Mouse (Mus musculus): ENCODE measurements around the gene Ints12. TPM values are rescaled to one million over a fixed set of nuclear protein-coding genes. Genes with fewer than 3 reads are reported as not detected.

Ints12 gene
- total and polyA plus RNA-seq, 2 experiments = 1.5 to 4.6 TPM

DNA sequence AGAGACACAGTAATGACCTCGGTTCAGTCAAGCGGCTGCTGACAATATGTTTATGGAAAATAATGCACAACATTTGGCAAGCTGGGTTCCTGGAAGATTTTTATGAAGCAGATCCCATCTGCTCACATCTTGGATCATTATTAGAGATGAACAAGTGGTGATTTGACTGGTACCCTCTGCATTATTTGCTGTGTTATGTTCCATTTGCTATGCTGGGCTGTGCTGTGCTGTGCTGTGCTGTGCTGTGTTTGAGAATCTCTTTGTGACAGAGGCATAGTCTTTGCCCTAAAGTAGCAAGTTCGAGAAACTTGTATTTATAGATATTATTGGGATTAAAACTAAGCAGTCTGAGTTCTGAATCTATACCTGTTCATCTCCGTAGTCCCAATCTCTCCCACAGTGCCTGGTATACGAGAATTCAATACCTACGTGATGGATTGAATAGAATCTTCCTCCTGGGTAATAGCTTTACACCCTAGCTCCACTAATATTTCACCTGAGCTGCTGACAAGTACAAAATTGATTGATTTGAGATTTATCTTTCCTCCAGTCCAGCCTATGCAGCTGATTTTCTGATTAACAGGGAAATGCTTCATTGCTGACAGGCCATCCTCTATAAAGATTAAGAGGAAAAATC, 53.0 kb downstream of the Ints12 start:
- Histone ChIP-seq H3K27me3 (ENCODE audit: control insufficient read depth, insufficient read depth, low read length) (no peaks in the 10 kb centered on the region), H3K27ac (replicated peaks; ENCODE audit: insufficient read depth, low read depth, low read length) (no peak overlapping the region), H3K36me3 (ENCODE audit: control insufficient read depth, insufficient read depth, low read length) (no peaks in the 10 kb centered on the region), H3K9ac (ENCODE audit: low read depth, low read length) (no peak overlapping the region), H3K79me2 (ENCODE audit: control insufficient read depth, insufficient read depth, low read length) (no peaks in the 10 kb centered on the region), H3K4me3 (ENCODE audit: insufficient read depth, low read depth, low read length) (no peak overlapping the region), H3K4me1 (ENCODE audit: control insufficient read depth, insufficient read depth, low read length) (no peaks in the 10 kb centered on the region)
- 82% methylated on average over 6 of the region's 6 CpGs for WGBS
- TF ChIP-seq CTCF (IDR thresholded peaks at IDR 0.05; ENCODE audit: low read depth, low read length) (no peak), POLR2A (IDR thresholded peaks at IDR 0.05; ENCODE audit: extremely low read depth, insufficient read depth, low read length) (no peak)
- no peak for DNase-seq (ENCODE audit: extremely low read depth, low read depth, low spot score)

DNA sequence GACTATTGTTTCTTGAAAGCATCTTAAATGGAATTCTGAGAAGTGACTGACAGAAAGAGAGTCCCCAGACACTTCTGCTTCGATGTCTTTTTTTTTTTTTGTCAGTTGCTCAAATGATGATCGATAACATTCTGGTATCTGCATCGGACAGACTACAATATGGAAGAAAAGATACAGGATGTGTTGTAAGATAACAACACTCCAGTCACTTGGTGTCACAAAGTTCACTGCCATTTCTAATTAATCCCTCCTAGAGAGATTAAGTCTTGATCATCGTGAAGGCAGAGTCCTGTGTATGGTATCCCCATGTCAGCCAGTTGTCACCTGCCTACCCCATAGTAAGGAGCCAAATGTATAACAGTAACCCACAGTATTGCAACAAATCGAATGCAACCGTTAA, 60.0 kb downstream of the Ints12 start:
- TF ChIP-seq CTCF (IDR thresholded peaks at IDR 0.05; ENCODE audit: low read depth, low read length) = no peak
- TF ChIP-seq POLR2A (IDR thresholded peaks at IDR 0.05; ENCODE audit: extremely low read depth, insufficient read depth, low read length) = no peak
- 87% methylated on average over 6 of the region's 6 CpGs for WGBS
- no peaks in the 10 kb centered on the region for H3K36me3 ChIP-seq (ENCODE audit: control insufficient read depth, insufficient read depth, low read length)

DNA sequence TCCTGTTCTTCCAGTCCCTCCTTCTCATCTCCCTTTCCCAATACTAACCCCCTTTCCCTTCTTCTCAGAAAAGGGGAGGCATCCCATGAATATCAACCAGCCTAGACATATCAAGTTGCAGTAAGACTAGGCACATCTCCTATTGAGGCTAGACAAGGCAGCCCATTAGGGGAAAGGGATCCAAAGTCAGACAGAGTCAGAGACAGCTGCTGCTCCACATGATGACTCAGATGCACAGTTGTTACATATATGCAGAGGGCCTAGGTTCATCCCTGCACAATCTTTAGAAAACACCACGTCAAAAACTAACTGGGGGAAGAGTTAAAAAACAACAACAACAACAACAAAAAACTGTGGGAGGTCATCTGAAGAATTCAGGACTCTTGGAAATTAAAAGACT, 61.2 kb downstream of the Ints12 start:
- TF ChIP-seq POLR2A (IDR thresholded peaks at IDR 0.05; ENCODE audit: extremely low read depth, insufficient read depth, low read length) (no peak), CTCF (IDR thresholded peaks at IDR 0.05; ENCODE audit: low read depth, low read length) (no peak)
- 54% methylated on average over 1 of the region's 1 CpGs for WGBS
- no peaks in the 10 kb centered on the region for H3K27me3 ChIP-seq (ENCODE audit: control insufficient read depth, insufficient read depth, low read length)

More for the DNA sequence above, 60.0 kb downstream of the Ints12 start:
- H3K9ac ChIP-seq (ENCODE audit: low read depth, low read length) = no peak overlapping the region
- no peaks in the 10 kb centered on the region for H3K79me2 ChIP-seq (ENCODE audit: control insufficient read depth, insufficient read depth, low read length)
- no peak overlapping the region for H3K27ac ChIP-seq (replicated peaks; ENCODE audit: insufficient read depth, low read depth, low read length)
- no peaks in the 10 kb centered on the region for H3K27me3 ChIP-seq (ENCODE audit: control insufficient read depth, insufficient read depth, low read length)
- no peak overlapping the region for H3K4me3 ChIP-seq (ENCODE audit: insufficient read depth, low read depth, low read length)
- H3K4me1 ChIP-seq (ENCODE audit: control insufficient read depth, insufficient read depth, low read length) = no peaks in the 10 kb centered on the region
- DNase-seq (ENCODE audit: extremely low read depth, low read depth, low spot score) = no peak

DNA sequence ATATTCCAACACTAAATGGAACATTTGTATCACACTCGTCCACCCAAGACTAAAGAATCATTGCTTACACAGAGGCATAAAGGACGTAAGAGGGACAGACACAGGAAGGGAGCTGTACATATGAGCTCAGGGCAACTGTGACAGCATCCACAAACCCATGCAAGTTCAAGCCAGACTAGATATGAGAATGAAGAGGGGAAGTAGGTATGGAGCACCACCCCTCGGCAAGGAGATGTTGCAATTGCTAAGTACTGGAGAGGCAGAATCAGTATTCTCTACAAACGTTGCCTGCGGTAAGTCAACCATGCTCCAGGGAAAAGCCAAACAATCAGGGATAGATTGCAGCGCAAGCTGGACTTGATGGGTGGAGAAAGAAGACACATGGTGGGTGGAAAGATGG, 62.0 kb downstream of the Ints12 start:
- Histone ChIP-seq H3K4me1 (ENCODE audit: control insufficient read depth, insufficient read depth, low read length) (no peaks in the 10 kb centered on the region), H3K36me3 (ENCODE audit: control insufficient read depth, insufficient read depth, low read length) (no peaks in the 10 kb centered on the region), H3K4me3 (ENCODE audit: insufficient read depth, low read depth, low read length) (no peak overlapping the region), H3K27ac (replicated peaks; ENCODE audit: insufficient read depth, low read depth, low read length) (no peak overlapping the region), H3K27me3 (ENCODE audit: control insufficient read depth, insufficient read depth, low read length) (no peaks in the 10 kb centered on the region), H3K9ac (ENCODE audit: low read depth, low read length) (no peak overlapping the region), H3K79me2 (ENCODE audit: control insufficient read depth, insufficient read depth, low read length) (no peaks in the 10 kb centered on the region)
- no peak for DNase-seq (ENCODE audit: extremely low read depth, low read depth, low spot score)
- TF ChIP-seq POLR2A (IDR thresholded peaks at IDR 0.05; ENCODE audit: extremely low read depth, insufficient read depth, low read length) (no peak), CTCF (IDR thresholded peaks at IDR 0.05; ENCODE audit: low read depth, low read length) (no peak)
- WGBS = 59% methylated on average over 6 of the region's 6 CpGs

More for the DNA sequence above, 61.2 kb downstream of the Ints12 start:
- Histone ChIP-seq H3K4me1 (ENCODE audit: control insufficient read depth, insufficient read depth, low read length) (no peaks in the 10 kb centered on the region), H3K79me2 (ENCODE audit: control insufficient read depth, insufficient read depth, low read length) (no peaks in the 10 kb centered on the region), H3K36me3 (ENCODE audit: control insufficient read depth, insufficient read depth, low read length) (no peaks in the 10 kb centered on the region), H3K27ac (replicated peaks; ENCODE audit: insufficient read depth, low read depth, low read length) (no peak overlapping the region), H3K9ac (ENCODE audit: low read depth, low read length) (no peak overlapping the region), H3K4me3 (ENCODE audit: insufficient read depth, low read depth, low read length) (no peak overlapping the region)
- DNase-seq (ENCODE audit: extremely low read depth, low read depth, low spot score) = no peak

DNA sequence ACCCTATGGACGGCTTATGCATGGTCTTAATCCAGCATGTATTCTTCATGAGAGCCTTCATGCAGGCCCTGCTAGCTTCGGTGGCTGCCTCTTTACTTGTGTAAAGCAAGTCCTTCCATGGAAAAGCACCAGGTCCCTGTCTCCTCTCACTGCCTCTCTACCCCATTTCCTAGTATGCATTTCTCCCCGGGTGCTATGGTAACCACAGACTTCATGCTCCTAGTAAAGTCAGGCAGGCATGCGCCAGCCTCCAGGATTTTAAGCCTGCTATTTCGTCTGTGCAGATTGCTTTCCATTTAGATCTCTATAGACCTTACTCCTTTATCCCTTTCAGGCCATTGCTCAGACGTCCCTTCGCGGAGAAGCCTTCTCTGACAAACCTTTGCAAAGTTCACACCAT, 63.0 kb downstream of the Ints12 start:
- Histone ChIP-seq H3K4me3 (ENCODE audit: insufficient read depth, low read depth, low read length) (no peak overlapping the region), H3K79me2 (ENCODE audit: control insufficient read depth, insufficient read depth, low read length) (no peaks in the 10 kb centered on the region), H3K9ac (ENCODE audit: low read depth, low read length) (no peak overlapping the region), H3K4me1 (ENCODE audit: control insufficient read depth, insufficient read depth, low read length) (no peaks in the 10 kb centered on the region), H3K27me3 (ENCODE audit: control insufficient read depth, insufficient read depth, low read length) (no peaks in the 10 kb centered on the region), H3K27ac (replicated peaks; ENCODE audit: insufficient read depth, low read depth, low read length) (no peak overlapping the region), H3K36me3 (ENCODE audit: control insufficient read depth, insufficient read depth, low read length) (no peaks in the 10 kb centered on the region)
- TF ChIP-seq CTCF (IDR thresholded peaks at IDR 0.05; ENCODE audit: low read depth, low read length) = no peak
- TF ChIP-seq POLR2A (IDR thresholded peaks at IDR 0.05; ENCODE audit: extremely low read depth, insufficient read depth, low read length) = no peak
- DNase-seq (ENCODE audit: extremely low read depth, low read depth, low spot score) = no peak
- 82% methylated on average over 8 of the region's 8 CpGs for WGBS

DNA sequence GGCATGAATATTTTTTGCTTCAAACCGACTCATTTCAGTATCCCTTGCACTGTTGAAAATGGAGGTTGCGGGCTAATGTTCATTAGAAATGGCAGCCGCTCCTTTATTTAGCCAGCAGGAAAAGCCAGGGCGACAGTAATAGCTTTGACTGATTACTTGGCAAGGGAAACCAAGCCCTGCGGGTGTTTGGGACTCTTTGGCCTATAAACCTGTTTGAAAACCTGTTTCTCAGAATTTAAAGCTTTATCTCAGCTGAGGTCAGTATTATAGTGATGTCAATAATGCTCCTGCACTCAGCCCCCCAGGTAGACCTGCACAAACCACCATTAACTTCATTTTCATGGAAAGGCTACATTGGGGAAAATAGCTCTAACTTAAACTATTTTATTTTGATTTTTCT, 66.6 kb downstream of the Ints12 start:
- H3K4me3 ChIP-seq (ENCODE audit: insufficient read depth, low read depth, low read length) = no peak overlapping the region
- no peak overlapping the region for H3K27ac ChIP-seq (replicated peaks; ENCODE audit: insufficient read depth, low read depth, low read length)
- H3K9ac ChIP-seq (ENCODE audit: low read depth, low read length) = no peak overlapping the region
- TF ChIP-seq POLR2A (IDR thresholded peaks at IDR 0.05; ENCODE audit: extremely low read depth, insufficient read depth, low read length) = no peak
- no peak for TF ChIP-seq CTCF (IDR thresholded peaks at IDR 0.05; ENCODE audit: low read depth, low read length)
- H3K36me3 ChIP-seq (ENCODE audit: control insufficient read depth, insufficient read depth, low read length) = no peaks in the 10 kb centered on the region
- no peaks in the 10 kb centered on the region for H3K4me1 ChIP-seq (ENCODE audit: control insufficient read depth, insufficient read depth, low read length)
- no peak for DNase-seq (ENCODE audit: extremely low read depth, low read depth, low spot score)
- 84% methylated on average over 5 of the region's 5 CpGs for WGBS
- no peaks in the 10 kb centered on the region for H3K79me2 ChIP-seq (ENCODE audit: control insufficient read depth, insufficient read depth, low read length)
- H3K27me3 ChIP-seq (ENCODE audit: control insufficient read depth, insufficient read depth, low read length) = no peaks in the 10 kb centered on the region

Other genes with a start within 250 kb of the Ints12 start
- gene Npnt, start 141.5 kb upstream of the Ints12 start, total RNA-seq (2014; rRNA removed) = 0.07 and 0.09 TPM in 2 replicates
- 0.37 and 0.39 TPM in 2 replicates for gene Npnt, start 141.5 kb upstream of the Ints12 start, polyA plus RNA-seq (2012; rRNA removed)
- 2.1 and 4.8 TPM in 2 replicates for gene Gstcd, start 193 bp downstream of the Ints12 start, total RNA-seq (2014; rRNA removed)
- gene Gstcd, start 193 bp downstream of the Ints12 start, polyA plus RNA-seq (2012; rRNA removed) = 1.2 and 1.7 TPM in 2 replicates
- 0.09 TPM in 1 of 2 replicates, not detected in the other for gene Arhgef38, start 143.1 kb downstream of the Ints12 start, total RNA-seq (2014; rRNA removed)
- not detected in 2 replicates for gene Arhgef38, start 143.1 kb downstream of the Ints12 start, polyA plus RNA-seq (2012; rRNA removed)
- gene Ppa2, start 218.3 kb downstream of the Ints12 start, total RNA-seq (2014; rRNA removed) = 55.0 and 58.8 TPM in 2 replicates
- 70.1 and 74.1 TPM in 2 replicates for gene Ppa2, start 218.3 kb downstream of the Ints12 start, polyA plus RNA-seq (2012; rRNA removed)